Mouse (Mus musculus) retina, embryonic 14.5 days (tissue): ENCODE results near the gene 1810046K07Rik.

ENCODE experiments used
- DNase-seq: peaks from one replicate; pipeline ENCODE4 v3.0.0-alpha.2; 2015; ENCODE audit warnings: low spot score

The 1810046K07Rik gene

DNA sequence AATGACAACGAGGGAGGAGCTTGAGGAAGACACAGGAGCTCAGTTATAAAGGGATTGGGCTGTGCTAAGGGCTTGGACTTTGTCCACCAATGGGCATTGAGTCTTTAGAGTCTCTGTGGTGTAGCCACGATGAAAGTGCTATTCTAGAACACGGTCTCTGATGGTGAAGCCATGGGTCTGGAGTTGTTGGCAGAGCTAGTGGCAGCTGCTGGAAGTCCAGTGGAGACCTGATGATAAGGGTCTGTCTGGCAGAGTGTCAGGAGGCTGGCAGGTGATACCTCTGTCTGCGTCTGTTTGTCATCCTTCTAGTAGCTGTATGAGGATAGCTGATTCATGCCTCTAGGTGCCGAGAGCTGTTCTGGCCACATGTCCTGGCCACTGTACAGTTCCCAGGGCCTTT lies 24.7 kb downstream of the 1810046K07Rik start:
- DNase-seq: no peak

DNA sequence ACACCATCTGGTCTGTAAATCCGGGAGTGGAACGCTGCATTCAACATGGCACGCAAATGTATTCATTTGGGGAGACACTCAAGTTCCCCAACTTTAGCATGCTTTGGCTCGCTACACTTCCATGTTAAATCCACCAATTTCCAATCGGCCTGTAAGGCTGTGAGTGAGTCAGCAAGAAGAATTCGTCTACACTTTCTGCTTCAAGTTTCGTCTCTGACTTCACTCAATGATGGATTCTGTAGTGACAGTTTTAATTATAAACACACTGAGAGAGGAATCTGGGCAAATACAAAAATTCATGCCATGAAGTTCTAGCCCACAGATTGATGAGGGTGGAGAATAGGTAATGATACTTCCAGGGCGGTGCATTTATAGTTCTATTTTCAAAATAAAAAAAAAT lies 35.2 kb downstream of the 1810046K07Rik start:
- no peak for DNase-seq

DNA sequence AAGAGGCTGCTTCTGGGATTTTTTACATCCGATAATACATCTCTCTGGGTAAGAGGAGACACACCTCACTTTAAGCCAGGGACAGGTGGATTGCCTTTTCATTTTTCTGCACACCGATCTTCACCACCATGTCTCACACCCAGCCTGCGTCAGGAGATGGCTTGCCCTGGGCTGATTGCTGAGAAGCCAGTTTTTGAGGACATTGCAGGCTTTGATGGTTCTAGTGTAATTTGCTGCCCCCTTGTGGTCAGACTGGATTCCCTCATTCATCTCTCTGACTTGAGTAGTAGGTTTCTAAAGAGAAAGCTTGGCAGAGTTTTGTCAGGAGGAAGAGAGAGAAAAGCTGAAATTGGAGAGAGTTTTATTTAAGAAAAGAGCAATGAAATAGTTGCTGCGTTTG lies 36.0 kb downstream of the 1810046K07Rik start:
- DNase-seq: peak; percentile 95

DNA sequence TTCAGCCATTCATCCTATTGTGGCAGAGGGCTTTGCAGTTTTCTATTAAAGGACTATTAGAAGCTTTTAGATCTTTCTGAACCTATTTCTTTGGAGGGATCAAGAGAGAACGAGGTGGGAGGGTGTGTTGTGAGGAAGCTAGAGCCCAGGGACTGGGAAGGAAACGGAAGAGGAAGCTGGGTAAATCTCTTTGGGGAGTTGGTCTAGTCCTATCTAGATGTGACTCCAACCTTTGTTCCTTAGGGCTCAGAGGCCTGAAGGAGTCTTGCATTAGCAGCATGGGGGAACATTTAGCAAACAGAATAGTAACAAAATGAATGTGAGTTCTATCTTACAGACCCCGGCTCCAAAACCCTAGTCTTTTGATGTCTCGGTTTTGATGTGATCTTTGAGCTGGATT lies 37.7 kb downstream of the 1810046K07Rik start:
- no peak for DNase-seq

DNA sequence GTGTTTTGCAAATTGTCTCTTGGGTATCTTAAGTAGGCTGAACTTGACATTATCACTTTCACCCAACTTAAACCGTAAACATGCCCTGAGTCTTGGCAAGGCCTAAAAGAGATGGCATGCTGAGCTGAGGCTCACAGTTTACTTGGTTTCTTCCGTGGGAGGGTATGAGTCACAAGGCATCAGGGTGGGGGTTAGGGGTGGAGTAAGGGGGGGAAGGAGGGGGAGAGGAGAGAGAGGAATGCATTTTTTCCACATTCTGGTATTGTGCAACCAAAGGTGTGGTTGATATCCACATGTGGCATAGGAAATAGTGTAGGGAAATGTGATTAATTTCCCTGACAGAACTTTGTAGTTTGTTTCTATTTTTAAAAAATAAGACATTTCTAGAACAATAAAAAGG lies 42.6 kb downstream of the 1810046K07Rik start:
- DNase-seq: no peak

DNA sequence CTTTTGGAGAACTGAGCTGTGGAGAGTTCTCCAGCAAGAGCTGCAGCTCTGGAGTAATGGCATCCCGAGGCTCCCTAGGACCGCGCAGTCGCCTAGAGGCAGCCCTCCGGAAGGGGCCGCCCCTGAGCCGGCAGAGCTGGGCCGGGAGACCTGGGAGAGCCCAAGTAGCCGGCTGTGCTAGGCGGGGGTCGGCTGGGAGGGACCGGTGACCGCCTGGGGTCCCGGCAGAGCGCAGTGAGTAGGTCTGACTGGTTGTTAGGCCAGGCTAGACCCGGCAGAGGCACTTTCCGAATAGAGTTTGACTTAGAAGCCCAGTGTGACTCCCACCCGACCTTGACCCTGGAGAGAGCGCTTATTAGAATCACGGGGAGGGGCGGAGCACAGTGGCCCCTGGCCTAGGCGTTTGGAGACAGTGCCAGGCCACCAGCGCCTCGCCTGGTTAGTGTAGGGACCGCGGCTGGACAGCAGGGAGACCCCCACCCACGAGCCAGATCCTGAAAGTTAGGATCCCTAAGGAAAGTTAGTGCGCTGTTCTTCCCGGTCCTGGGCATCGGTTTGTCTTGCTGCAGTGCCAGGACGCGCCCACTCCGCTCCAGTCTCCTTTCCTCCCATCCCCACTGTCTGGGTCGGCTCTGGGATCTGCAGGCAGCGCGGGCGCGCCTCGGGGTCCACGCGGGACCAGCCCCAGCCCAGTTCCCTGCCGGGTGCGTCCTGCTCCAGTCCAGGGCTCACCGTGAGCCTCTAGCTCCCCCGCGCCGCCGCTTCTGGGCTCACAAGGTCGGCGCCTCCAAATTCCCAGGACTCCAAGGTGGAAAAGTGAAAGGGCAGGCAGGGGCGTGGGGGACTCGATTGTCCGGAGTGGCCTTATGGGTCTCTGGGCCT lies 50.0 kb downstream of the 1810046K07Rik start, which contains the start of gene Colca2:
Colca2 (minus strand) TSS at position 70 of the 882 bp plus-strand sequence.
- DNase-seq: peak; percentile 83

DNA sequence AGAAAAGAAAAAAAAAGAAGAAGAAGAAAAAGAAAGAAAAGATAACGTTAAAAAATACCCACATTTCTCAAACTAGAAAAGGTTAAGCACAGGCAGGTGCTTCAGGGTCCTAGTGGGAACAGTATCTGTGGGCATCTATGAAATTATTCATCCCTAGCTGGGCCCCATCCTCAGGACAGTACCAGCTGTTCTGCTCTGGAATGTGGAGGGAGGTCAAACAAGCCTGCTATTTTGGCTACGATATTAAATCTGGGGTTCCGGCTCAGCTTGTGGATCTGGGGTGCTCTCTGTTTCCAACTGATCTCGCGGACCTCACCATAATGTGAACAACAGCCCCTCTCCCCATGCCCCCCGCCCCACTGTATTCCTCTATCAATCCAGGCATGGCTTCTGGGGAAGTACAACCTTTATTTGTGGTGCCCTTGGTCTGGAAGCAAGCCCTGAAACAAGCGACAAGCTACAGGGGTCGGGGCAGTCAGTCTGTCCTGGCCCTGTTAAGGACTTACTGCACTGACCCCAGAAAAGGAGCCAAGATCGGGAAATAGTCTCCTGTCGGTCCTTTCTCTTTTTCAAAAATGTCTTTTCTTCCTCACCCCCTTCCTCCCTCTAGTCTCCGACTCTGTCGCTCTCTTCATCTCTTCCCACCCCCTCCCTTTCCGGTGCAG lies 50.8 kb downstream of the 1810046K07Rik start:
- peak; percentile 11 for DNase-seq

DNA sequence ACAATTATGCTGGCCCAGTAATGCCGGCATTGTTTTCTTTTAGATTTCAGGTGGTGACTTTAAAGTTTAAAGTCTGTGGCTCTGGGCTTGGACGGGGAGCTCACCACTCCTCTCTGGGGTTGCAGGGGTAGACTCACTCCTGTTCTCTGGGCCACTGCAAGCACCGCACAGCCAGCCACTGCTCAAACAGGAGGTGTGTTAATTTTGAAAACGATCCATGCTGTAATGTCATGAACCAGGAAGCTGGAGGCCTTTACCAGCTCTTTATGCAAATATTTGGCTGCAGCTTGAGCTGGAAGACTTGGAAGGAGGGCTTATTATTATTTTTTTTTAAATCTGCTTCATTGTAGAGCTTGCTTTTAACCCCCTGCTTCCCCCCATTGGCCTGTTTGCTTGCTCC lies 54.0 kb downstream of the 1810046K07Rik start:
- DNase-seq: no peak

DNA sequence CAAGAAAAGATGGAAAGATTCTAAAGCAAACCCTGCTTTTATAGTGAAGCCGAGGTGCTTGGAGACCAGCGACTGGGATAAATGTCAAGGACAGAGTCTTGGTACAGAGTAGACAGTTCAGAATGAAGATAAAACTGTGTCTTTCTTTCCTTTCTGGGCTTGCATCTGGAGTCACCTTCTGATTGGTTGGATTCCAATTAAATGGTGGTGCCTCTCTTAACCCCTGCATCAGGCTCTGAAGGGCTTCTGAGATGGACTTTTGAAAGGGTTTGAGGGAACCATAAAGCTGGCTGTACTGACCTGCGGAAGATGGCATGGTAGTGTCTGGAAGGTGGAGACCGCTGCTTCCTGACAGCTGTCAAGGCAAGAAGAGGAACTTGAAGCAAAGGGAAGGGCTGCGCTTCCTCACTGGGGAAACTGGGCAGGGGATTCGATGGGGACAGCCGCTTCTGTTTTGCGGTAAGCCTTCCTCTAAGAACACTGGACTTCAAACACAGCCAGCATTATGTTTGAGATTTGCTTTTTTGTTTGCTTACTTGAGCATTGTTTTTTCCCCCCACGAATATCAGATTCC lies 55.0 kb downstream of the 1810046K07Rik start:
- no peak for DNase-seq

DNA sequence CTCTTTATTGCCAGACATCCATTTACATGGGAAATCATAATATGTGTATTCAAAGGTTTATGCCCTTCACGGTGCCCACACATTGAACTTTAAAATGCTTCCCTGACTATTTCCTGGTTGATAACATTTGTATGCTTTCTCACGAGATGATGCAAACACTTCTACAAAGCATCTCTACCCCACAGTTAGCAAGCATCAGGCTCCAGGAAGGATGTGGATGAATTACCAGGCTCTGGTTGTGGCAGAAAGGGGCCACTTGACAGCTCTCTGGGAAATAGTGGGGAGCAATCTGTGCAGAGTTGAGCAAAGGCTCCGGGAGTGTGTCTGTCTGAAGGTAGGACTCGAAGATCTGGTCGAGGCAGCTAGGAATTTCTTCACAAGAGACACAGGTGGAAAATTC lies 56.6 kb downstream of the 1810046K07Rik start:
- DNase-seq: no peak

DNA sequence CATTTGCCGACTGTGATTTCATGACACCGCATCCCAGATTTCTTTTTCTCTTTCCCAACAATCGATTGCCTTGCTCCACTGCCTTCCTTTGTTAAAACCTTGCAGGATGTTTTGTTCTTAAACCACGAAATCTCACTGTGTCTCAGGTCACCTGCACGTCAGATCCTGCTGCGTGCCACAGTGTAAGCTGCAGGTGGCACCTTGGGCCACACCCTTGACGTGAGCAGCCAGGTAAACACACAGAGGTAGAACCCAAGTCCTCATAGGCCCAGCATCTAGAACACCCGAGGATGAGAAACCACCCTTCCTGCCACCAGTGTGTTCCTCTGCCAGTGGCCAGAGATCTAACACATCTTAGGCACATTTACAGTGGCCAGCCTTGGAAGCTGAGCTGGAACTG lies 57.6 kb downstream of the 1810046K07Rik start:
- no peak for DNase-seq

DNA sequence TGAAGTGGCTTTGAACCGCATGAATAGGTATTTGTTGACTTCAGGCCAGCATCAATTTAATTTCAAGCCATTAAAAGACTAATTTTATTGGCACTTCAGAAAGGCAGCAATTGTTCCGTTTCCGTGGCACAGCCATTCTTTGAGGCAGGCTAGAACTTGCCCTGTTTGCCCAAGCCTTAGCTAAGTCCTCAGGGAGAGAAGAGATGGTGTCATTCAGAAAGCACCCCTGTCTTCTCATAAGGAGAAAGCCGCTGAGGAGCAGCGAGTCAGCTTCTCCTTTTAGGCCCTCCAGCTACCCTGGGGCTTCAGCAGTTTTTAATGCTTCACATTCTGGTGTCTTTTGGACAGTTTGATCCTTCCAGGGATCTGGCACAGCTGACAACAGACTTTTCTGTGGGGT lies 59.9 kb downstream of the 1810046K07Rik start:
- DNase-seq: no peak

DNA sequence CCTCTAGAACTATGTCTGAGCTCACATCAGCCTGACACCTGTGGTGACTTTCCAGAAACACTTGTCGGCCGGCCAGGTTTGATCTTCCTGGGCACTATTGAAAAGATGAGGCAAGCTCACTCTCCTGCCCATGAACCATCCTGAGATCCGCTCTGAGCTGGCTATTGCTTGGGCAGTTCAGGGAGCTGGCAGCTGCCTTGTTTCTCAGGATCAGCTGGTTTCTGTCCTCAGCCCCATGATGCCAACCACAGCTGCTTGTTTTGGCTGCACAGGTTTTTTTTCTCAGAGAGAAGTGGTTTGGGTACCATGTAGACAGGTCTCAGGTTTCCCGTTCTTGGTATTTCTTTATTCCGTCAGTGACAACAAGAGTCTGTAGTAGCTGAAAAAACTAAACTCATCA lies 70.3 kb downstream of the 1810046K07Rik start:
- DNase-seq: no peak

DNA sequence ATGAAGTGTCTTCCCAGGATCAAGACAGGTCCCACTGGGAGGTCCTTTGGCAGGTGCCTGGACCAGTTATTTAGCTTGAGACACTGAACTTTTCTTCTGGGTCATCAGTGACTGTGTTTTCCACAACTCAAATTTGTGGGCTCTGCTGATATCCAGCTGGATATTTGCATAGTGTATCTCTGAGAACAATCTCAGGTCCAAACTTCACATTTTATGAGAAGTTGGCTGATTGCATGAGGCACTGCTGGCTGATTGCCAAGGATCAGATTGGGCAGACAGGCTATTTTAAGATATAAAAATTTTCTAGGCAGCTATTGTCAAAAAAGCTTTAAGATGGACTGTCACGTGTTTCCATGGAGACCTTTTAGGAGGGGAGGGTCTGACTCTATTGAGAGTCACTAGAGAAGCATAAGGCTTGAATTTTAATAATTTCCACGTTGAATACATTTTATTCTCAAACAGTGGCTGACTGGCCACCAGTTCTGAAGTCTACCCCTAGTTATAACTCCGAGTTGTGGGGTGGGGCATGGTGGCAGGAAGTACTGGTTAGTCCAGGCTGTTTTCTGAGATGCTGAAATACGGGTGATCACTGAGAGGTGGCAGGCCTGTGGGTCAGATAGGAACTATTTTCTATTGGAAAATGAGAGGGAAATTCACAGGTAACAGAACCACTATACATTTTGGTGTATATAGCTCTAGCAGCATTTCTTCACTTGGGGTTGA lies 71.8 kb downstream of the 1810046K07Rik start:
- DNase-seq: no peak
